Mouse (Mus musculus): ENCODE measurements around the gene Lefty2.

GRCm38 (mm10) chr1:180884484-180884883 is 8.4 kb upstream of the Lefty2 start:
- TF ChIP-seq EP300 (IDR thresholded peaks at IDR 0.05), result no peak
- no peak for TF ChIP-seq CTCF (IDR thresholded peaks at IDR 0.05)
